Mouse (Mus musculus) layer of hippocampus, adult 18-20 months (tissue): ENCODE measurements at regions not wholly inside any gene's neighbourhood (a gene's known extent, or its start where the extent isn't known, plus 50 kb on each side); places are given as distances from the start of the nearest gene placed in this dataset.

Experiments
- DNase-seq, 2 experiments: peaks; one replicate each; pipeline ENCODE4 v3.0.0; 2022; ENCODE audit warnings: low spot score in 2 of 2

- no peak for DNase-seq
Observed at GRCm38 (mm10) chr3:110366151-110366550, 115.4 kb upstream of the Prmt6 start.

DNA sequence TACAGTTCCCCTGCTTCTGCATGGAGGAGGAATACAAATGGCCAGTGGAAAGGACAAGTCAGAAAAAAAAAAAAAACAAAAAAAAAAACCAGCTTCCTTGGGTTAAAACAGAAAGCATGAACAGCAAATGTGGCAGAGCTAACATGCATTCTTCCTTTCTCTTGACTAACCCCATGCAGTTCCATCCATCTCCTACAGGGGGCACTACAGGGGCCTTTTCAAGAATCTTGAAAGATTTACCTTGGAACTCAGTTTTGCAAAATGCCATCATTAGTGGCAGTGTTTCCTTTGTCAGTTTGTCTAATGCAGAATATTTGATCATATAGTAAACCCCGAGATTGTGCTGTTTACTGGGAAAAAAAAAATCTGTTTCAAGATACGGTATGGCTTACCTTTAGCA, 111.1 kb upstream of the Prmt6 start:
- DNase-seq = no peak

GRCm38 (mm10) chr3:110356822-110357594, 106.2 kb upstream of the Prmt6 start:
- no peak for DNase-seq

DNA sequence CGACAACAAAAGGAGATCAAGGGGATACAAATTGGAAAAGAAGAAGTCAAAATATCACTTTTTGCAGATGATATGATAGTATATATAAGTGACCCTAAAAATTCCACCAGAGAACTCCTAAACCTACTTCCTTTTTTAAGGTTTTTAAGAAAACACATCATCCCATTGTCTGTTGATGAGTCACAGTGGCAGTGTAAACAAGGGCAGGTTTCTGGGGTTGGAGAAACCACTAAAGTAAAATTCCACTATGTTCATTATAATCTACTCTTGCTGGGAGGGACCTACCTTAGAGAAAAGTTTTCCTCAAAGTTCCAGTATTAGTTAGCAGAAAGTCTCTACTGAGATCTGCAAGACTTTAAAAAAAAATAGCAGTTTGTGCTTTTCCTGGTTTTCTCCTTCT, 102.9 kb upstream of the Prmt6 start:
- DNase-seq = no peak

GRCm38 (mm10) chr3:110350075-110350474, 99.3 kb upstream of the Prmt6 start:
- DNase-seq = no peak

- DNase-seq = no peak
Observed at GRCm38 (mm10) chr3:110349446-110349845, 98.6 kb upstream of the Prmt6 start.

- DNase-seq = no peak
Observed at GRCm38 (mm10) chr3:110344846-110345245, 94.0 kb upstream of the Prmt6 start.

DNA sequence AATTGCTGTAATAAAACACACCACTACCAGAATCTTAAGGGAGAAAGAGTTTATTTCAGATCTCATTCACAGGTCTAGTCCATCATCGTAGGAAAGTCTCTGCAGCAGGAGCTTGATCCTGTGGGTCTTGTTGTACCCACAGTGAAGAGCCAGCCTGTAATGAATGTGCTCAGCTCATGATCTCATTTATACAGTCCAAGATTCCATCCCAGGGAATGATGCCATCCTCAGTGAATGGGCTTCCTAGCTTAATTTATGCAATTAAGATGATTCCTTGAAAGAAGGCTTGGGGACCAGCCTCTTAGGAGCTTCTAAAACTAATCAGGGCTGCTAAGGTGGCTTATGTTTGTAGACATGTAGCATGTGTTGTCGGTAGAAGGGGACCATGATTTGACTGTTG, 89.3 kb upstream of the Prmt6 start:
- no peak for DNase-seq

DNA sequence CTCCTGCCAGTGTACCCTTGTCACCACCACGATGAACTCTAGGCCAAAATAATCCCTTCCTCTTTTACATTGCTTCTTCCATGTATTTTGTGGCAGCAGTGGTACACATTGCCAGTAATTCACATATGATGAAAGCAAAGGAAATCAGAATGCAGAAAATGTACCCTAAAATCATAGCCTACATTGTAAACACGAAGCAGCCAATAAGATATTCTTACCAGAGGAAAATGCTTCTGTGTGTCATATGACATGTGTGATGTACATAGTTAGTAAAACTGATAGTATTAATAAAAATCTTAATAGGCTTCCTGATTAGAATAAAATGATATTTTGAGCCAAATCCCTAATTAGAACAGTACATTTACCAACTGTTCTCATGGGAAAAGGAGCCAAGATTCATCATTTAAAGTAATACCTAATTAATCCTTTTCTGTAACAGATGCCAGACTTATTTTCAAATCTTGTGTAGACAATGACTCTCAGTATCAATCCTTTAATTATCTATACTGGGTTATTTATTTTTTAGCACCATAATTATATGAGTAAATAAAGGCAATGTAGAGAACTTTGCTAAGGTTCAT, 88.3 kb upstream of the Prmt6 start:
- DNase-seq = peak in 1 of 2 experiments; percentile 13

DNA sequence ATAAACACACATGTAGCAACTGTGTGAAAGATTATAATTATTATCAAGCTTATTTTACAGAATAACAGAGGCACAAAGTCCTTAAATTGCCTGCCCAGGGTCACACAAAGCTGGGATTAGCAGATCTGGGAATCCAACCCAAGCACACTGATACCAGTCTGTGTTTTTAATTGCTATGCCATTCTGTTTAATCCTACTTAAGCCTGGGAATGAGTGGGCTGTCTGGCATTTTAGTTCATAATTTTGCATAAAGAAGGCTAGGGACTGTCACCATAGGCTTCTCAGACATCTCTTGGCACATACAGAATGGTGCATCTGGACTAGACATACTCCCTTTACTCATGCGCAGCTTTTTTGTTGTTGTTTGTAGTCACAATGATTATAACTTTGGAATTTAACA, 78.4 kb upstream of the Prmt6 start:
- peak in 1 of 2 experiments; percentile 14 for DNase-seq

DNA sequence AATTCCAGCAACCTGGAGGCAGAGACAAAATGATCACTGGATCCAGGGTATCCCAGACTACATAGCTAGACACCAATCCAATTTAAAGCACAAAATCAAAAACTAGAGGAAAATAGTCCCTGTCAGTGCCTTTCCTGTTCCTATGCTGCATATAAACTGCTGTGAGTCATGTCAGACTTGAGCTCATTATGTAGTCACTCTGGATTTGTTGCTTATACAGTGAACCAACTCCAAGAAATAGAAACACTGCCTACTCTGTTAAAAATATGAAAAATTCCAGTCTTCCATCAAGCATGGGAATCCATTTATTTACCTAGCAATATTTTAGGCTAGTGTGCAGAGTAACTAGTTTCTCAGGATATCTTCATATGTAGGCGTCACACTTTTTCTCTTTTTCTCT, 59.5 kb upstream of the Prmt6 start:
- no peak for DNase-seq

DNA sequence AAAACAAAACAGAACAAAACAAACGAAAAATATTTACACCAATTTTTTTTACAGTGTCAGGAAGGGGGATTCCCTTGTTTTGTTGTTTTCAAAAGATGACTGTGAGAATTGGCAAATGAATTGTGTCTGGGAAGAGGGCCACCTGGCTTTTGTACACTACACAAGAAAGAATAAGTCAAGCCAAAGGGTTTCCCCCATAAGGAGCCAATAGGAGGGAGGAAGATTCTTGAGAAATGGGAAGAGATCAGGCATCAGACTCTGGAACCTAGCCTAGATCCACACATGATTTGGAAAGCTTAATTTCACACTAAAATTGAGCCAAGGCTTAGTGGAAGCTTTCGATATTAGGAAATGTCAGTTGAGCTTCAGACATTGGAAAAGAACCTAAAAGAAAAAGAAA, 52.4 kb upstream of the Prmt6 start:
- peak in 1 of 2 experiments; percentile 5 for DNase-seq
